Mouse (Mus musculus): Measurements from ENCODE around the gene Olfr324.

DNA sequence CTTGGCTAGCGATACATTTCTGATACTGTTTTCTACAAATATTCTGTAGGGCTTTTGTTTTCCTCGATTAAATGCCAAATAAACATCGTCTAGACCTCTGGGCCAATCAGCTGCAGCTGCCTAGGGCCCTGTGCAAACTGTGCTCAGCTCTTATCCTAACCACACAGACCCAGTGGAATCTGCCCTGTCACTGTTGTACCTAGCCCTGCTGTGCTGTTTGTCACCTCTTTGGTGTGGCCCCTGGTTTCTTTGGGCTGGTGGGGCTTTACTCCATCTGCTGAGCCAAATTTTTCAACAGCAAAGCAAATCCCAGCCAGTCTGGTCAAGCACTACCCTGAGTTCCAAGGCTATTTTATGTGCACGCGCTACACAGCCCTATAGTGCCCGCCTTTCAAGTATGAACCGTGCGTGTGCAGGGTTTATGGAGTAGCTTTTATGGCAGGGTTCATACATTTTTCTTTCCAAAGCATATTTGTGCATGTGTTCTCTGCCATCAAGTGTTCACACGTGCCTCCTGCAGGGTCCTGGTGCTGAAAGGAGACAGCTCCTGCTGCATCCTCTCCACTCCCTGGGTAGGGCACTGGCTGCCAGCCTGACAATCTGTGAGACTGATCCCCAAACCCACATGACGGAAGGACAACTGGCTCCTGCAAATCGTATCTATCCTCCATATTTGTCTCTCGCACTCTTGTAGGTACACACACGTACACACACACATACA lies 46.9 kb downstream of the Olfr324 start:
- TF ChIP-seq CTCF (IDR thresholded peaks at IDR 0.05; ENCODE audit: low read depth) = no peak
- TF ChIP-seq EP300 (optimal IDR thresholded peaks at IDR 0.05) = no peak
